Mouse (Mus musculus) large intestine, adult 2 months (tissue): ENCODE results near the gene Rdh8. TPM values are rescaled to one million over a fixed set of nuclear protein-coding genes. Genes with fewer than 3 reads are reported as not detected.

Experiments used
- polyA plus RNA-seq: library from polyadenylated mRNA; depleted of rRNA; stranded (reverse); fragments of >200 nt; gene quantifications from 2 replicates; pipeline ENCODE4 v1.2.3, GENCODE M21; 2012; rRNA removed

The Rdh8 gene
- polyA plus RNA-seq, 1 experiment: not detected

Other genes starting within 250 kb of the Rdh8 start
- 1.5 and 1.8 TPM in 2 replicates for gene Zfp846, start 237.2 kb upstream of the Rdh8 start, polyA plus RNA-seq
- 321 and 348 TPM in 2 replicates for gene Ubl5, start 175.6 kb upstream of the Rdh8 start, polyA plus RNA-seq
- gene Fbxl12, start 173.7 kb upstream of the Rdh8 start, polyA plus RNA-seq: 15.8 and 22.9 TPM in 2 replicates
- 13.5 and 13.8 TPM in 2 replicates for gene Pin1, start 166.4 kb upstream of the Rdh8 start, polyA plus RNA-seq
- gene Olfm2, start 72.2 kb upstream of the Rdh8 start, polyA plus RNA-seq: 1.2 and 1.4 TPM in 2 replicates
- 3.9 and 4.5 TPM in 2 replicates for gene Col5a3, start 3.4 kb upstream of the Rdh8 start, polyA plus RNA-seq
- 17.5 and 28.1 TPM in 2 replicates for gene A230050P20Rik, start 50.1 kb downstream of the Rdh8 start, polyA plus RNA-seq
- 3.7 and 4.0 TPM in 2 replicates for gene Angptl6, start 61.2 kb downstream of the Rdh8 start, polyA plus RNA-seq
- gene Ppan, start 69.7 kb downstream of the Rdh8 start, polyA plus RNA-seq: 49.0 and 60.7 TPM in 2 replicates
- 113 and 117 TPM in 2 replicates for gene Eif3g, start 80.1 kb downstream of the Rdh8 start, polyA plus RNA-seq
- gene Dnmt1, start 141.4 kb downstream of the Rdh8 start, polyA plus RNA-seq: 26.1 and 31.4 TPM in 2 replicates
- 3.6 and 3.8 TPM in 2 replicates for gene S1pr2, start 158.3 kb downstream of the Rdh8 start, polyA plus RNA-seq
- gene Mrpl4, start 184.2 kb downstream of the Rdh8 start, polyA plus RNA-seq: 97.6 and 106 TPM in 2 replicates
- 13.1 and 15.2 TPM in 2 replicates for gene Icam1, start 197.5 kb downstream of the Rdh8 start, polyA plus RNA-seq
- gene Icam4, start 210.9 kb downstream of the Rdh8 start, polyA plus RNA-seq: 0.19 and 0.38 TPM in 2 replicates
- gene Icam5, start 213.6 kb downstream of the Rdh8 start, polyA plus RNA-seq: 0.14 and 0.16 TPM in 2 replicates
- 0.21 and 1.7 TPM in 2 replicates for gene Zglp1, start 248.6 kb downstream of the Rdh8 start, polyA plus RNA-seq